32 mouse cellular contexts compared by ENCODE assay signal in the genomic region with DNA sequence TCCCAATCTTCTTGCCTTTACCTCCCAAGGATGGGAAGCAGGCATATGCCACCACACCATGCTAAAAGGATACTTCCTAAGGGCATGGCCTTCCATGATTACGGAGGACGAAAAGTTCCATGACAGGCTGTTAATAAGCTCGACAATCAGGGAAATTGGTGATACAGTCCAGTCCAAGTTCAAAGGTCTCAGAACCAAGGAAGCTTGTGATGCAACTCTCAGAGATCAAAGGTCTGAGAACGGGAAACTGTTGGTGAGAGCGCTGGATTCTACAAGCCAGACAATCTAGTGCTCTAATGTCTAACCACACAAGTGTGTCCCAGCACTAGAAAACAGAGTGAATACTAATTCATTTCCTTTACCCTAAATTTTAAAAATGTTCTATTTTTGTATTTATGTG. TPM values are rescaled to one million over a fixed set of nuclear protein-coding genes. Genes with fewer than 3 reads are reported as not detected.
DNase-seq lines count a peak whose midpoint lies in the region; ATAC-seq and TF ChIP-seq lines count a peak whose summit lies in the region.
"Had no signal": no experiment of that assay in that cellular context is flagged by ENCODE, and none has a peak within 500 bp of the region (broad histone marks: within the 10 kb centered on the region; RNA-seq: fewer than 3 reads in every experiment).

No protein-coding gene starts in this region.

- no peaks in the 10 kb centered on the region for H3K79me2 ChIP-seq in liver, adult 2 months (ENCODE audit: control insufficient read depth, insufficient read depth, low read length)

- H3K27ac ChIP-seq in liver, adult 2 months (replicated peaks; ENCODE audit: insufficient read depth, low read depth, low read length) = peak overlapping the region; percentile 100
- H3K27ac ChIP-seq in liver, embryonic 11.5 days (ENCODE audit: low read depth, low read length) = no peak overlapping the region
- H3K27ac ChIP-seq in intestine, postnatal 0 days (ENCODE audit: low read depth, low read length) = no peak overlapping the region
- H3K27ac ChIP-seq in liver, postnatal 0 days (ENCODE audit: low read depth) = peak overlapping the region; percentile 66
- H3K27ac ChIP-seq: embryonic facial prominence, embryonic 13.5 days; forebrain, embryonic 10.5 days; gastrocnemius, adult 2 months; hindbrain, embryonic 13.5 days; liver, embryonic 15.5 days; macrophage; midbrain, embryonic 13.5 days; neural tube, embryonic 13.5 days had no signal

- H3K4me2 ChIP-seq in liver, embryonic 11.5 days = no peak overlapping the region
- H3K4me2 ChIP-seq in intestine, postnatal 0 days (replicated peaks; ENCODE audit: low read depth) = no peak overlapping the region
- no peak overlapping the region for H3K4me2 ChIP-seq in liver, postnatal 0 days (ENCODE audit: low read depth, low read length)
- H3K4me2 ChIP-seq: embryonic facial prominence, embryonic 13.5 days; heart, embryonic 11.5 days; hindbrain, embryonic 13.5 days; liver, embryonic 15.5 days; midbrain, embryonic 13.5 days; neural tube, embryonic 13.5 days had no signal

- TF ChIP-seq EP300 in liver, postnatal 0 days (IDR thresholded peaks at IDR 0.05; ENCODE audit: low read depth) = peak; percentile 57; the same call in 1 of the 2 replicates

- TF ChIP-seq POLR2A in liver, adult 2 months (IDR thresholded peaks at IDR 0.05; ENCODE audit: extremely low read depth, insufficient read depth, low read length) = no peak

- WGBS in liver, adult 2 months = 6% methylated on average over 5 of the region's 5 CpGs
- 68% methylated on average over 5 of the region's 5 CpGs for WGBS in liver, embryonic 11.5 days
- WGBS in intestine, postnatal 0 days = 33% methylated on average over 5 of the region's 5 CpGs
- WGBS in liver, postnatal 0 days (ENCODE audit: insufficient replicate concordance) = 56% methylated on average over 5 of the region's 5 CpGs

- no peaks in the 10 kb centered on the region for H3K9me3 ChIP-seq in liver, embryonic 11.5 days (ENCODE audit: control insufficient read depth, low read length)
- no peaks in the 10 kb centered on the region for H3K9me3 ChIP-seq in intestine, postnatal 0 days (ENCODE audit: control insufficient read depth)
- no peaks in the 10 kb centered on the region for H3K9me3 ChIP-seq in liver, postnatal 0 days (ENCODE audit: low read length)
- H3K9me3 ChIP-seq: embryonic facial prominence, embryonic 13.5 days; forebrain, embryonic 10.5 days; hindbrain, embryonic 13.5 days; liver, embryonic 15.5 days; midbrain, embryonic 13.5 days; neural tube, embryonic 13.5 days had no signal

- peak overlapping the region; percentile 40 for H3K4me3 ChIP-seq in liver, adult 2 months (ENCODE audit: insufficient read depth, low read depth, low read length)
- H3K4me3 ChIP-seq in liver, embryonic 11.5 days (ENCODE audit: low read depth, low read length) = no peak overlapping the region
- H3K4me3 ChIP-seq in intestine, postnatal 0 days (ENCODE audit: low read depth, low read length) = no peak overlapping the region
- H3K4me3 ChIP-seq in liver, postnatal 0 days (ENCODE audit: low read depth, low read length) = no peak overlapping the region
- H3K4me3 ChIP-seq: embryonic facial prominence, embryonic 13.5 days; forebrain, embryonic 10.5 days; gastrocnemius, adult 2 months; hindbrain, embryonic 13.5 days; liver, embryonic 15.5 days; midbrain, embryonic 13.5 days; neural tube, embryonic 13.5 days had no signal

- no peak for ATAC-seq in liver, embryonic 11.5 days (replicated peaks; ENCODE audit: low FRiP score)
- peak; percentile 82 for ATAC-seq in intestine, postnatal 0 days
- ATAC-seq in liver, postnatal 0 days = peak; percentile 73
- ATAC-seq: activated CD4-positive, CD25-positive, alpha-beta regulatory T cell, adult 4 months; forebrain, embryonic 16.5 days; midbrain, embryonic 13.5 days had no signal

- H3K36me3 ChIP-seq in liver, adult 2 months (ENCODE audit: control insufficient read depth, insufficient read depth, low read length) = no peaks in the 10 kb centered on the region
- H3K36me3 ChIP-seq in liver, embryonic 11.5 days (ENCODE audit: control insufficient read depth, insufficient read depth, low read length) = no peaks in the 10 kb centered on the region
- no peaks in the 10 kb centered on the region for H3K36me3 ChIP-seq in intestine, postnatal 0 days (ENCODE audit: control insufficient read depth, insufficient read depth)
- no peaks in the 10 kb centered on the region for H3K36me3 ChIP-seq in liver, postnatal 0 days (replicated peaks; ENCODE audit: insufficient read depth, low read length)
- H3K36me3 ChIP-seq: embryonic facial prominence, embryonic 13.5 days; forebrain, embryonic 10.5 days; hindbrain, embryonic 13.5 days; liver, embryonic 15.5 days; midbrain, embryonic 13.5 days; neural tube, embryonic 13.5 days had no signal

- H3K4me1 ChIP-seq in liver, adult 2 months (ENCODE audit: control insufficient read depth, insufficient read depth, low read length) = peaks cover 16% of the 10 kb centered on the region
- H3K4me1 ChIP-seq in liver, embryonic 11.5 days (replicated peaks; ENCODE audit: control insufficient read depth, insufficient read depth, low read length) = no peaks in the 10 kb centered on the region
- H3K4me1 ChIP-seq in intestine, postnatal 0 days (replicated peaks; ENCODE audit: control insufficient read depth, insufficient read depth, low read length) = no peaks in the 10 kb centered on the region
- 0 out of 2 replicates have a peak, but pooled peaks cover 3% of the 10 kb centered on the region for H3K4me1 ChIP-seq in liver, postnatal 0 days (ENCODE audit: insufficient read depth)
- H3K4me1 ChIP-seq: embryonic facial prominence, embryonic 13.5 days; hindbrain, embryonic 13.5 days; midbrain, embryonic 13.5 days; neural tube, embryonic 13.5 days had no signal

- peak; percentile 76 for DNase-seq in kidney, adult 11 months
- DNase-seq in kidney, postnatal 4 days = no peak
- DNase-seq in liver, adult 2 months (ENCODE audit: extremely low read depth, low read depth, low spot score) = peak; percentile 98
- no peak for DNase-seq in liver, embryonic 11.5 days (ENCODE audit: low spot score)
- peak; percentile 28 for DNase-seq in liver, postnatal 0 days
- no peak for DNase-seq in spleen, postnatal 36 days (ENCODE audit: low spot score in 2 of 2)
- DNase-seq in right cerebral cortex, adult 2 months (ENCODE audit: low spot score in 2 of 2) = no peak
- DNase-seq: adrenal gland, adult 2 months; adrenal gland, postnatal 36 days; cerebellum, adult 18-20 months; gastrocnemius, adult 2 months; gastrocnemius, postnatal 36 days; heart, adult 18-20 months; heart, postnatal 4 days; layer of hippocampus, postnatal 36 days; spleen, adult 18-20 months; thymus, adult 2 months; thymus, postnatal 36 days had no signal

- H3K9ac ChIP-seq in liver, adult 2 months (ENCODE audit: low read depth, low read length) = peak overlapping the region; percentile 78
- H3K9ac ChIP-seq in liver, embryonic 11.5 days (ENCODE audit: low read depth, low read length) = no peak overlapping the region
- no peak overlapping the region for H3K9ac ChIP-seq in intestine, postnatal 0 days (ENCODE audit: low read depth, low read length)
- H3K9ac ChIP-seq in liver, postnatal 0 days (replicated peaks) = no peak overlapping the region; the same call in 1 of the 2 replicates
- H3K9ac ChIP-seq: embryonic facial prominence, embryonic 13.5 days; hindbrain, embryonic 13.5 days; liver, embryonic 15.5 days; midbrain, embryonic 13.5 days; neural tube, embryonic 13.5 days had no signal

- no peaks in the 10 kb centered on the region for H3K27me3 ChIP-seq in liver, adult 2 months (ENCODE audit: control insufficient read depth, insufficient read depth, low read length)
- no peaks in the 10 kb centered on the region; the same call in 1 of the 2 replicates for H3K27me3 ChIP-seq in liver, embryonic 11.5 days (replicated peaks; ENCODE audit: control insufficient read depth, insufficient read depth, low read length)
- no peaks in the 10 kb centered on the region for H3K27me3 ChIP-seq in intestine, postnatal 0 days (replicated peaks; ENCODE audit: control insufficient read depth, insufficient read depth, low read length)
- H3K27me3 ChIP-seq in liver, postnatal 0 days (ENCODE audit: insufficient read depth, low read length) = no peaks in the 10 kb centered on the region
- H3K27me3 ChIP-seq: CH12.LX; embryonic facial prominence, embryonic 13.5 days; hindbrain, embryonic 13.5 days; midbrain, embryonic 13.5 days; neural tube, embryonic 13.5 days had no signal

- TF ChIP-seq CTCF in liver, adult 2 months (IDR thresholded peaks at IDR 0.05; ENCODE audit: low read depth, low read length) = no peak
- TF ChIP-seq CTCF in intestine, postnatal 0 days (IDR thresholded peaks at IDR 0.05; ENCODE audit: low read depth) = no peak
- TF ChIP-seq CTCF in liver, postnatal 0 days (IDR thresholded peaks at IDR 0.05; ENCODE audit: low read depth) = no peak

RNA-seq across cellular contexts. Expression of a gene that starts 12.8 kb away (rescaled TPM):
- 1.7 and 3.1 TPM in 2 replicates for total RNA-seq in liver, adult 2 months (2014; rRNA removed)
- polyA plus RNA-seq in liver, adult 2 months (2012; rRNA removed) = 1.9 and 3.0 TPM in 2 replicates
- 2.9 and 3.3 TPM in 2 replicates for polyA plus RNA-seq in liver, embryonic 11.5 days (2014; fragmentation: Nextera tagmentation; extraction: Ambion mirVana)
- 2.2 and 2.5 TPM in 2 replicates for polyA plus RNA-seq in intestine, postnatal 0 days (2015; fragmentation: Nextera tagmentation; extraction: Ambion mirVana)
- 1.2 and 1.3 TPM in 2 replicates for polyA plus RNA-seq in liver, postnatal 0 days (2015; fragmentation: Nextera tagmentation; extraction: Ambion mirVana)
- total RNA-seq: CH12.LX; common myeloid progenitor, adult 5-6 weeks; gastrocnemius, adult 2 months had no signal
- polyA plus RNA-seq: activated CD4-positive, CD25-positive, alpha-beta regulatory T cell, adult 4 months; macrophage had no signal

RNA-seq across cellular contexts. Expression of a gene that starts 19.0 kb away (rescaled TPM):
- 298 and 437 TPM in 2 replicates for total RNA-seq in liver, adult 2 months (2014; rRNA removed)
- 979 and 1,033 TPM in 2 replicates for polyA plus RNA-seq in liver, adult 2 months (2012; rRNA removed)
- polyA plus RNA-seq in liver, embryonic 11.5 days (2014; fragmentation: Nextera tagmentation; extraction: Ambion mirVana) = 38.4 and 43.2 TPM in 2 replicates
- 49.4 and 50.7 TPM in 2 replicates for polyA plus RNA-seq in intestine, postnatal 0 days (2015; fragmentation: Nextera tagmentation; extraction: Ambion mirVana)
- polyA plus RNA-seq in liver, postnatal 0 days (2015; fragmentation: Nextera tagmentation; extraction: Ambion mirVana) = 344 and 356 TPM in 2 replicates
- total RNA-seq: CH12.LX; common myeloid progenitor, adult 5-6 weeks; megakaryocyte-erythroid progenitor cell, adult 5-6 weeks had no signal
- polyA plus RNA-seq: activated CD4-positive, CD25-positive, alpha-beta regulatory T cell, adult 4 months had no signal

RNA-seq across cellular contexts. Expression of a gene that starts 22.4 kb away (rescaled TPM):
- not detected in 2 replicates for total RNA-seq in liver, adult 2 months (2014; rRNA removed)
- 0.05 TPM in 2 replicates for polyA plus RNA-seq in liver, adult 2 months (2012; rRNA removed)
- polyA plus RNA-seq in liver, embryonic 11.5 days (2014; fragmentation: Nextera tagmentation; extraction: Ambion mirVana) = 11.4 and 14.2 TPM in 2 replicates
- polyA plus RNA-seq in intestine, postnatal 0 days (2015; fragmentation: Nextera tagmentation; extraction: Ambion mirVana) = 1.8 and 1.9 TPM in 2 replicates
- 18.4 and 20.9 TPM in 2 replicates for polyA plus RNA-seq in liver, postnatal 0 days (2015; fragmentation: Nextera tagmentation; extraction: Ambion mirVana)
- polyA plus RNA-seq: macrophage had no signal

RNA-seq across cellular contexts. Expression of a gene that starts 29.1 kb away (rescaled TPM):
- 7.9 and 10.9 TPM in 2 replicates for total RNA-seq in liver, adult 2 months (2014; rRNA removed)
- 8.6 and 12.6 TPM in 2 replicates for polyA plus RNA-seq in liver, adult 2 months (2012; rRNA removed)
- polyA plus RNA-seq in liver, embryonic 11.5 days (2014; fragmentation: Nextera tagmentation; extraction: Ambion mirVana) = 59.3 and 63.4 TPM in 2 replicates
- polyA plus RNA-seq in intestine, postnatal 0 days (2015; fragmentation: Nextera tagmentation; extraction: Ambion mirVana) = 18.1 and 21.8 TPM in 2 replicates
- polyA plus RNA-seq in liver, postnatal 0 days (2015; fragmentation: Nextera tagmentation; extraction: Ambion mirVana) = 31.7 and 32.1 TPM in 2 replicates

RNA-seq across cellular contexts. Expression of a gene that starts 41.3 kb away (rescaled TPM):
- 21.9 and 25.8 TPM in 2 replicates for total RNA-seq in liver, adult 2 months (2014; rRNA removed)
- polyA plus RNA-seq in liver, adult 2 months (2012; rRNA removed) = 35.6 and 36.1 TPM in 2 replicates
- 26.5 and 28.8 TPM in 2 replicates for polyA plus RNA-seq in liver, embryonic 11.5 days (2014; fragmentation: Nextera tagmentation; extraction: Ambion mirVana)
- 27.6 and 28.4 TPM in 2 replicates for polyA plus RNA-seq in intestine, postnatal 0 days (2015; fragmentation: Nextera tagmentation; extraction: Ambion mirVana)
- polyA plus RNA-seq in liver, postnatal 0 days (2015; fragmentation: Nextera tagmentation; extraction: Ambion mirVana) = 11.3 and 13.4 TPM in 2 replicates

Comparison
In these comparisons a context has a peak if more than half of its experiments do, and no peak if none do; other contexts are left out.
1. DNase-seq: peak in kidney, adult 11 months (single experiment), liver, adult 2 months (single experiment) and liver, postnatal 0 days (single experiment); none in kidney, postnatal 4 days (0 of 2), liver, embryonic 11.5 days (single experiment), spleen, postnatal 36 days (0 of 2) and right cerebral cortex, adult 2 months (0 of 2).
2. H3K27ac ChIP-seq: peak in liver, adult 2 months (single experiment) and liver, postnatal 0 days (single experiment); none in liver, embryonic 11.5 days (single experiment) and intestine, postnatal 0 days (single experiment).